In the genomic region with DNA sequence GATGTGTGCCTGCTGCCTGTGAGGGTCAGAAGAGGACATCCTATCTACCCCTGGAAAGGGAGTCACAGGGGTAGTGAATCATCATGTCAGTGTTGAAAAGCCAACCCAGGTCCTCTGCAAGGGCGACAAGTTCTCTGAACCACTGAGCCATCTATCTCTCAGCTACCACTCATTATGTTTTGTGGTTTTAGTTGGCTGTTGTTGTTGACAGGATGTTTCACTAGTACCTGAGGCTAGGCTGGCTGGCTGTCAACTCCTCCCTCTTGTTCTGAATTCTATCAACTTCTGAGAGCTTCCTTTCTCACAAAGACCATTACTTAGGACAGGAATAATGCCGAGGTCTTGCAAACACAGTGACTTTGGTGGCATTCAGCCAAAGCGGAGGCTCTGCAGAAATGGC, we compare ENCODE assay signal across 40 mouse cellular contexts. TPM values are rescaled to one million over a fixed set of nuclear protein-coding genes. Genes with fewer than 3 reads are reported as not detected.
"Had no signal": no experiment of that assay in that cellular context is flagged by ENCODE, and none has a peak within 500 bp of the region (broad histone marks: within the 10 kb centered on the region; RNA-seq: fewer than 3 reads in every experiment).

No protein-coding gene starts in this region.

- H3K9ac ChIP-seq: heart, embryonic 12.5 days; hindbrain, embryonic 13.5 days; hindbrain, embryonic 15.5 days; kidney, embryonic 15.5 days; limb, embryonic 13.5 days; limb, embryonic 15.5 days; liver, embryonic 12.5 days; liver, embryonic 14.5 days had no signal

- H3K27me3 ChIP-seq: heart, embryonic 12.5 days; hindbrain, embryonic 13.5 days; hindbrain, embryonic 15.5 days; kidney, embryonic 15.5 days; limb, embryonic 13.5 days; limb, embryonic 15.5 days; liver, embryonic 12.5 days had no signal

- H3K36me3 ChIP-seq: heart, embryonic 10.5 days; heart, embryonic 12.5 days; hindbrain, embryonic 13.5 days; hindbrain, embryonic 15.5 days; kidney, embryonic 15.5 days; limb, embryonic 13.5 days; limb, embryonic 15.5 days; liver, embryonic 12.5 days had no signal

- H3K9me3 ChIP-seq: heart, embryonic 10.5 days; heart, embryonic 12.5 days; hindbrain, embryonic 13.5 days; hindbrain, embryonic 15.5 days; kidney, embryonic 15.5 days; limb, embryonic 13.5 days; limb, embryonic 15.5 days; liver, embryonic 12.5 days had no signal

- H3K27ac ChIP-seq: gastrocnemius, adult 2 months; heart, embryonic 10.5 days; hindbrain, embryonic 13.5 days; hindbrain, embryonic 15.5 days; hindbrain, postnatal 0 days; kidney, embryonic 15.5 days; kidney, postnatal 0 days; limb, embryonic 13.5 days; limb, embryonic 15.5 days; liver, embryonic 12.5 days; liver, embryonic 14.5 days had no signal

- DNase-seq: gastrocnemius, adult 2 months; gastrocnemius, postnatal 10 days; gastrocnemius, postnatal 25 days; heart, adult 18-20 months; heart, postnatal 10 days; kidney, adult 11 months; kidney, adult 2 months; kidney, adult 9 months; kidney, postnatal 14 days; kidney, postnatal 36 days; layer of hippocampus, adult 9-11 months; left cerebral cortex, postnatal 4 days had no signal

- H3K4me1 ChIP-seq: heart, embryonic 10.5 days; heart, embryonic 12.5 days; hindbrain, embryonic 13.5 days; hindbrain, embryonic 15.5 days; kidney, embryonic 15.5 days; limb, embryonic 13.5 days; limb, embryonic 15.5 days; liver, embryonic 12.5 days had no signal

- H3K4me3 ChIP-seq: gastrocnemius, adult 2 months; heart, embryonic 10.5 days; heart, embryonic 12.5 days; hindbrain, embryonic 13.5 days; hindbrain, embryonic 15.5 days; kidney, embryonic 15.5 days; limb, embryonic 13.5 days; limb, embryonic 15.5 days; liver, embryonic 12.5 days had no signal

RNA-seq across cellular contexts. Expression of gene Fscn3, which starts 42.4 kb away (rescaled TPM):
- total RNA-seq: gastrocnemius, adult 2 months; gastrocnemius, postnatal 10 days; gastrocnemius, postnatal 25 days; granulocyte monocyte progenitor cell, adult 5-6 weeks; heart, adult 18-20 months; heart, adult 8-10 months; heart, postnatal 10 days; heart, postnatal 25 days; hematopoietic stem cell, adult 5-6 weeks; hindbrain, postnatal 0 days; layer of hippocampus, adult 18-20 months; layer of hippocampus, adult 8-10 months; layer of hippocampus, postnatal 25 days; left cerebral cortex, adult 18-20 months; left cerebral cortex, adult 8-10 months; left cerebral cortex, postnatal 25 days had no signal
- polyA plus RNA-seq: heart, embryonic 10.5 days; heart, embryonic 12.5 days; heart, embryonic 14.5 days; heart, embryonic 16.5 days; hindbrain, embryonic 11.5 days; hindbrain, embryonic 13.5 days; hindbrain, embryonic 15.5 days; hindbrain, postnatal 0 days; intestine, embryonic 14.5 days; intestine, embryonic 16.5 days; kidney, postnatal 0 days; limb, embryonic 11.5 days; limb, embryonic 13.5 days; limb, embryonic 15.5 days; liver, adult 2 months had no signal
